Mouse (Mus musculus) intestine, embryonic 15.5 days (tissue): ENCODE results near the gene Slc13a5. TPM values are rescaled to one million over a fixed set of nuclear protein-coding genes. Genes with fewer than 3 reads are reported as not detected.
A peak's percentile ranks its signal among the peaks of the same experiment; 100 is the strongest.

Source experiments
- ATAC-seq: fragments of 200-750 bp; cut with Nextera tagmentation; 2 replicates; pipeline ENCODE4 v1.8.0; 2017; ENCODE audit warnings: moderate TSS enrichment, moderate library complexity
- H3K27ac ChIP-seq: fragments of 300-500 bp; sonication (generic); 2 replicates; pipeline ENCODE4 v1.5.1; 2015; ENCODE audit warnings: mild to moderate bottlenecking, inconsistent platforms
- H3K27me3 ChIP-seq: fragments of 300-500 bp; sonication (generic); replicated peaks from 2 replicates; pipeline ENCODE4 v1.6.1; 2015; ENCODE audit warnings: inconsistent platforms
- H3K36me3 ChIP-seq: fragments of 300-500 bp; sonication (generic); 2 replicates; pipeline ENCODE4 v1.6.1; 2015; ENCODE audit warnings: inconsistent platforms
- H3K4me1 ChIP-seq: fragments of 300-500 bp; sonication (generic); replicated peaks from 2 replicates; pipeline ENCODE4 v1.6.1; 2015; ENCODE audit warnings: inconsistent platforms
- H3K4me2 ChIP-seq: fragments of 300-500 bp; sonication (generic); replicated peaks from 2 replicates; pipeline ENCODE4 v1.6.1; 2015; ENCODE audit warnings: mild to moderate bottlenecking, inconsistent platforms
- H3K4me3 ChIP-seq: fragments of 300-500 bp; sonication (generic); replicated peaks from 2 replicates; pipeline ENCODE4 v1.5.1; 2015; ENCODE audit warnings: inconsistent platforms
- H3K9ac ChIP-seq: fragments of 300-500 bp; sonication (generic); 2 replicates; pipeline ENCODE4 v1.6.1; 2015; ENCODE audit warnings: inconsistent platforms
- H3K9me3 ChIP-seq: fragments of 300-500 bp; sonication (generic); 2 replicates; pipeline ENCODE4 v1.6.1; 2016; ENCODE audit warnings: inconsistent platforms
- WGBS: fragments of 180-500 bp; shearing (Covaris S2); methylation state at CpG from one replicate; pipeline ENCODE4 v1.1.7; 2015; 5-methylcytosine and 5-hydroxymethylcytosine counted together
- polyA plus RNA-seq: library from polyadenylated mRNA; unstranded; fragments of >200 nt; fragmentation: Nextera tagmentation; extraction: Ambion mirVana; gene quantifications from 2 replicates; pipeline ENCODE4 v1.2.1, GENCODE M21; 2015

Gene Slc13a5
- polyA plus RNA-seq, 1 experiment from 2014 or later, result 0.49 TPM

DNA sequence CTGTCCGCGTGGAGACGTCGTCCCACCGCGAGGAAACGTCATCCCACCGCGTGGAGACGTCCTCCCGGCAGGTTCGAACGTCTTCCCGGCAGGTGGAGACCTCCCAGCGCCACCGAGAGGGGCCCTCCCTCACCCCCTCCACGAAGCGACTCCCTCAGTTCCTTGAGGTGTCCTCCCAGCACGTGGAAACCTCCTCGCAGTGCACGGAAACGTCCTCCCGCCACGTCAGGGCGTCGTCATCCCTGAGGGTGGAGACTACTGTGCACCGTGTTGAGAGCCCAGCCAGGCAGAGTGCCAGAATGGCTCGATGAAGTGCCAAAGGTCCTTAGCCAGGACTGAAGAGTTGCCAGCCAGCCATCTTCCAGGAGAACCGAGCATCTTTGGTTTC is 51.6 kb downstream of the Slc13a5 start, which contains the start of gene Med31:
TSS of gene Med31 (minus strand) at position 183 of the 388 bp plus-strand sequence.
- peak within 1 kb of the TSS; percentile 66 for H3K9ac ChIP-seq
- WGBS, result 1% methylated on average over 29 of the region's 29 CpGs
- H3K9me3 ChIP-seq, result no peaks in the 10 kb centered on the region
- H3K27ac ChIP-seq, result peak within 1 kb of the TSS; percentile 60
- no peaks in the 10 kb centered on the region for H3K27me3 ChIP-seq
- peak within 1 kb of the TSS; percentile 60 for H3K4me3 ChIP-seq
- peaks cover 14% of the 10 kb centered on the region; the same call in 1 of the 2 replicates for H3K36me3 ChIP-seq
- ATAC-seq, result peak; percentile 90
- peak within 1 kb of the TSS; percentile 95 for H3K4me2 ChIP-seq
- peaks cover 4% of the 10 kb centered on the region; the same call in 1 of the 2 replicates for H3K4me1 ChIP-seq

DNA sequence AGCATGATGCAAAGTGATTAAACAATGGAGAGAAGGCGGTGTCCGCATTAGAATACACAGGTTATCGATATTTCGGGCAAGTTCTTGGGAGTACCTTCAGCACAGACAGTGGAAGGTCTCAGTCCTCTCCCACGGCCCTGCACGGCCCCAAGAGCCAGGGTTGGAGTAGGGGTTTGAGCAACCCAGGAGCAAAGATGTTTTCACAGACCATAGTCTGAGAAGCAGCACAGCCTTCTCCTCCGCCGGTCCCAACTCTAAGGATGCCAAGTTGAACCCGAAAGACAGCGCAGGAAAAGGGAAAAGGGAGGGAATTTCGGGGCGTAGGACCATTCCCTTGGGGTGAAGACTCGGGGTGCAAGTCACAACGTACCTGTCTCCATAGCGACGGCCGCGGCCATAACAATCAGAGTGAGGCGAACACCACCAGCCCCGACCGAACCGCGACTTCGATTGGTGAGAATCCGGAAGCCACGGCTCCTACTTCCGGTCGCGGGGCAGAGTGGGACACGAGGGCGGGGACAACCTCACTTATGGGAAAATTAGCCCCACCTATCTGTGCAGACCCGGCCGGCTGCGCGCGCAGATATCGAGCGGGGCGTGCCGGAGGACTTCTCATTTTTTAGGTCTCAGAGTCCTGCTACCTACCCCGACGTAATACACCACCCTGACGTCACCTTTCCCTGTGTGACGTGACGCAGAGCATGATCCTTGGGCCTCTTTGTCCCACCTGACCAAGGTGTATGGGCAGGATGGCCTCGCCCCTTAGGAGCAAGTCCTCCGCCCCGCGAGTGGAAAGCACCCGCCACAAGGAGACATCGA is 52.2 kb downstream of the Slc13a5 start:
- Histone ChIP-seq H3K9ac (peak overlapping the region; percentile 66), H3K27ac (peak overlapping the region; percentile 60), H3K4me2 (peak overlapping the region; percentile 95), H3K36me3 (peaks cover 14% of the 10 kb centered on the region; the same call in 1 of the 2 replicates), H3K4me1 (peaks cover 4% of the 10 kb centered on the region; the same call in 1 of the 2 replicates), H3K27me3 (no peaks in the 10 kb centered on the region), H3K9me3 (no peaks in the 10 kb centered on the region), H3K4me3 (peak overlapping the region; percentile 60)
- peak; percentile 96 for ATAC-seq
- WGBS, result under 1% methylated on average over 51 of the region's 51 CpGs

DNA sequence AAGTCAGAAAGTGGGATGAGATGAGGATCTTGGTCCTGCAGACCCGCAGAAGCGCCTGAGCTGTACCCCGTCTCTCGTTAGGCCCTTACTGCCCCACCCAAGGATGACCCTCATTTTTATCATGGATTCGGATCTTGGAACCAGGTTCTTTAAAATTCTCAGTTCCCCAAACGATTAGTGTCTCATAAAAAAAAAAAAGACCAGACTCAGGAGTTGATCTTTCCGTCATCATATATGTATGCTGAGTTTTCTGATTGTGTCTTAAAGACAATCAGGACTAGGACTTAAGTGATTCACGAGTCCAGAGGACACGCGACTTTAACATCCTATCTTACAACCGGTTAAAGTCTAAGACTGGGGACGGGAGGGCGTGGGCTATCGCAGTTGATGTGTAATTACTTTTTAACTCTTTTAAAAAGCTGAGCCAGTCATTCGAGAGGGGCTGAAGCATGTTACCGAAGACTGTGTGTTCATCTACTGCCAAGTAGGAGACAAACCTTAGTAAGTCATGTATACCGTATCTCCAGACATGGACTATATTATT is 59.1 kb downstream of the Slc13a5 start:
- Histone ChIP-seq H3K4me2 (peak overlapping the region; percentile 92), H3K4me1 (peaks cover 18% of the 10 kb centered on the region), H3K36me3 (peaks cover 14% of the 10 kb centered on the region; the same call in 1 of the 2 replicates), H3K27me3 (no peaks in the 10 kb centered on the region), H3K27ac (peak overlapping the region; percentile 69), H3K9ac (peak overlapping the region; percentile 80), H3K4me3 (peak overlapping the region; percentile 88), H3K9me3 (no peaks in the 10 kb centered on the region)
- peak; percentile 35 for ATAC-seq
- 9% methylated on average over 17 of the region's 17 CpGs for WGBS

- Histone ChIP-seq H3K36me3 (peaks cover 14% of the 10 kb centered on the region; the same call in 1 of the 2 replicates), H3K9me3 (no peaks in the 10 kb centered on the region), H3K4me2 (peak within 1 kb of the TSS; percentile 92), H3K27me3 (no peaks in the 10 kb centered on the region), H3K9ac (peak within 1 kb of the TSS; percentile 80), H3K27ac (peak within 1 kb of the TSS; percentile 69), H3K4me1 (peaks cover 18% of the 10 kb centered on the region), H3K4me3 (peak within 1 kb of the TSS; percentile 88)
- peak; percentile 97 for ATAC-seq
- under 1% methylated on average over 42 of the region's 42 CpGs for whole genome bisulfite sequencing
Measured at GRCm38 (mm10) chr11:72207204-72207833, 59.7 kb downstream of the Slc13a5 start, which contains the start of the genes 4933427D14Rik and Txndc17. Gene 4933427D14Rik (minus strand): TSS chr11:72207459. Gene Txndc17 (plus strand): TSS chr11:72207547.

DNA sequence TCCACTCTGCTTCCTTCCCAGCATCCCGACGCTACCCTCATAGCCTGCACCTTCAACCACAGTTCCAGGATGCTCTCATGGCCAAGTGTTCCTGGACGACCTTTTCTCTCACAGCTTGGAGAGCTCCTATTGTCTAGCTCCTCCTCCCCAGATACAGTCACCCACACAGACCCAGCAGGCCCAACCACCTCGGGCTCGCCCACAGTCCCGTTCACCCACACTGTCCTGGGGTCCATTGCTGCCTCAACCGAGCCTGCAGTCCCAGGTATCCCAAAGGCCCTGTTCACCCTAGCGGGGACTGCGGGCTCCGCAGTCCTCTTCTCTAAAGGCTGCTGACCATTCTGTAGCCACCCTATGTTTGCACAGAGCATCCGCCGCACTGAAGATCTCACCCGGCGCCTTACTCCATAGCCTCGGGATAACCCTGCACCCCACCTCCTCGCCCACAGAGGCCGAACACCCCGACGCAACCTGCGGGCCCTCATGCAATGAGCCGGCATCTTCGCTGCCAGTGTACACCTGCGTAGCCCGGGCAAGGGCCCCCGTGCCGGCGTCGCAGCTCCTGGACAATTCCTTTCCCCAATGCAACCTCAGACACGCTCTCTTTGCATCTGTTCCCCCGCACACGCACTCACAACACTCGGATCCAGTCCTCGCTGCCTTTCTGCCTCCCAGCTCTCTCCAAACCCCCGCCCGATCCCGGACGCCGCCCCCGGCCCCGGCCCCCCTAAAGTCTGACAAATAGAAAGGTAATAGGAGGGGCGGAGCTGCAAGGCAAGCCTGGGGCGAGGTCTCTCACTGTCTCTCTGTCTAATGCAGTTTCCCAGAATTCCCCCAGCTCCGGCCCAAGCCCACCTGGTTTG is 60.5 kb downstream of the Slc13a5 start, which contains the start of gene Gm43951:
TSS of gene Gm43951 (minus strand) at position 500 of the 863 bp plus-strand sequence.
- peak; percentile 27 for ATAC-seq
- WGBS, result 1% methylated on average over 43 of the region's 43 CpGs
- no peaks in the 10 kb centered on the region for H3K9me3 ChIP-seq

DNA sequence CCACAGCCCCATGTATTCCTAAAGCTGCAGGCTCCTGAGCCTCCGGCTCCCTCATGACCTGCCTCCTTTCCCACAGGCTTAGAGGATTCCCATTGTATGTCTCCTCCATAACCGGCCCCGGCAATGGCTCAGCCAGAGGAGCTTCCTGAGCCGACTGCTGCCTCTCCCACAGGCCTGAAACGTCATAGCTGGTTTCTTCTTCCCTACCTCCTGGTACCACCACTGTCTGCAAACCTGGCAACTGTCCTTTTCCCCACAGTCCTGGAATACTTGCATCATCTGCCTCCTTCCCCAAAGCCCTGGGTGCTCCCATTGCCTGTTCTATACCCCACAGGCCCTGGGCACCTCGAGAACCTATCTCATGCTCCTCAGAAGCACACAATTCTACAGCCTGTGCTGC is 61.8 kb downstream of the Slc13a5 start:
- ATAC-seq, result no peak
- peak overlapping the region; percentile 92 for H3K4me2 ChIP-seq
- no peaks in the 10 kb centered on the region for H3K27me3 ChIP-seq
- WGBS, result 76% methylated on average over 6 of the region's 6 CpGs
- no peak overlapping the region for H3K4me3 ChIP-seq
- H3K27ac ChIP-seq, result no peak overlapping the region
- no peak overlapping the region for H3K9ac ChIP-seq
- H3K4me1 ChIP-seq, result peaks cover 18% of the 10 kb centered on the region
- no peaks in the 10 kb centered on the region for H3K9me3 ChIP-seq
- 0 out of 2 replicates have a peak, but pooled peaks cover 3% of the 10 kb centered on the region for H3K36me3 ChIP-seq

More for the DNA sequence above, 60.5 kb downstream of the Slc13a5 start, which contains the start of gene Gm43951:
- Histone ChIP-seq H3K4me3 (peak within 1 kb of the TSS; percentile 88), H3K4me2 (peak within 1 kb of the TSS; percentile 92), H3K27ac (peak within 1 kb of the TSS; percentile 69), H3K36me3 (0 out of 2 replicates have a peak, but pooled peaks cover 9% of the 10 kb centered on the region), H3K4me1 (peaks cover 18% of the 10 kb centered on the region), H3K27me3 (no peaks in the 10 kb centered on the region), H3K9ac (peak within 1 kb of the TSS; percentile 80)

- H3K4me3 ChIP-seq, result no peak overlapping the region
- H3K27me3 ChIP-seq, result no peaks in the 10 kb centered on the region
- H3K4me2 ChIP-seq, result no peak overlapping the region
- peaks cover 18% of the 10 kb centered on the region for H3K4me1 ChIP-seq
- H3K27ac ChIP-seq, result no peak overlapping the region
- H3K9me3 ChIP-seq, result no peaks in the 10 kb centered on the region
- peaks cover 6% of the 10 kb centered on the region; the same call in 1 of the 2 replicates for H3K36me3 ChIP-seq
- 85% methylated on average over 1 of the region's 1 CpGs for WGBS
- no peak overlapping the region for H3K9ac ChIP-seq
- ATAC-seq, result no peak
Measured at GRCm38 (mm10) chr11:72203440-72203839, 63.6 kb downstream of the Slc13a5 start.

- no peak overlapping the region for H3K4me3 ChIP-seq
- WGBS, result 89% methylated on average over 8 of the region's 8 CpGs
- H3K27me3 ChIP-seq, result no peaks in the 10 kb centered on the region
- H3K4me2 ChIP-seq, result no peak overlapping the region
- no peaks in the 10 kb centered on the region for H3K9me3 ChIP-seq
- H3K27ac ChIP-seq, result no peak overlapping the region
- no peak for ATAC-seq
- H3K4me1 ChIP-seq, result no peaks in the 10 kb centered on the region
- no peak overlapping the region for H3K9ac ChIP-seq
- H3K36me3 ChIP-seq, result peaks cover 16% of the 10 kb centered on the region
Measured at GRCm38 (mm10) chr11:72196506-72196905, 70.5 kb downstream of the Slc13a5 start.

DNA sequence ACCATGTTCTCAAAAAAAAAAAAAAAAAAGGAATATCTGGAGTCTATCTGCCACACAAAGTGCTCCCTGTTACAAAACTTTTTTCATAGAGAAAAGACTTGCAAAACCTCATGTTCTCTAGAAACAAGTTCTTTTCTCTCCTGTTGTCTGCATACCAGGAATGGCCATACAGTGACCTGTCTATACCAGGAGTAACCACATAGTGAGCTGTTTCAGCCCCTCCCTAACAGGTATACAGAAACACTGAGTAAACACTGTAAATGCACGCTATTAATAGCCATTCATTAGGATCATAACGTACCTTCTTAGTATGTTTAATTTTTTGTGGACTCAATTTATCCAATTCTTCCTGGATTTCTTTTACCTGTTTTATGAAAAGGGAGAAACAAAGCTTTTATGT is 72.8 kb downstream of the Slc13a5 start:
- Histone ChIP-seq H3K4me3 (no peak overlapping the region), H3K27me3 (no peaks in the 10 kb centered on the region), H3K4me1 (no peaks in the 10 kb centered on the region), H3K9me3 (no peaks in the 10 kb centered on the region), H3K9ac (no peak overlapping the region), H3K27ac (no peak overlapping the region), H3K4me2 (no peak overlapping the region), H3K36me3 (peaks cover 15% of the 10 kb centered on the region)
- WGBS, result 79% methylated on average over 2 of the region's 2 CpGs
- ATAC-seq, result no peak
